Mouse (Mus musculus): ENCODE measurements at regions not wholly inside any gene's neighbourhood (a gene's known extent, or its start where the extent isn't known, plus 50 kb on each side); places are given as distances from the start of the nearest gene placed in this dataset.

- no peak overlapping the region for H3K4me3 ChIP-seq (ENCODE audit: low read depth, low read length)
- no peak for TF ChIP-seq CTCF (IDR thresholded peaks at IDR 0.05; ENCODE audit: low read depth)
- DNase-seq: no peak
- ATAC-seq (ENCODE audit: insufficient read depth): no peak
- no peaks in the 10 kb centered on the region for H3K27me3 ChIP-seq (ENCODE audit: insufficient read depth, low read length)
- no peak overlapping the region for H3K9ac ChIP-seq
- H3K36me3 ChIP-seq (ENCODE audit: insufficient read depth): no peaks in the 10 kb centered on the region
- no peak overlapping the region for H3K4me2 ChIP-seq
- H3K27ac ChIP-seq (ENCODE audit: low read depth): no peak overlapping the region
- H3K9me3 ChIP-seq (ENCODE audit: low read depth, low read length): no peaks in the 10 kb centered on the region
- H3K4me1 ChIP-seq (ENCODE audit: insufficient read depth): no peaks in the 10 kb centered on the region
- WGBS: 58% methylated on average over 3 of the region's 3 CpGs
Measured at GRCm38 (mm10) chr5:78993258-78993657, 1585.4 kb upstream of the Igfbp7 start.

- no peaks in the 10 kb centered on the region for H3K4me1 ChIP-seq (ENCODE audit: insufficient read depth)
- no peak for TF ChIP-seq CTCF (IDR thresholded peaks at IDR 0.05; ENCODE audit: low read depth)
- DNase-seq: no peak
- H3K27me3 ChIP-seq (ENCODE audit: insufficient read depth, low read length): no peaks in the 10 kb centered on the region
- no peak overlapping the region for H3K4me2 ChIP-seq
- no peaks in the 10 kb centered on the region for H3K9me3 ChIP-seq (ENCODE audit: low read depth, low read length)
- 96% methylated on average over 1 of the region's 1 CpGs for WGBS
- no peak overlapping the region for H3K4me3 ChIP-seq (ENCODE audit: low read depth, low read length)
- H3K27ac ChIP-seq (ENCODE audit: low read depth): no peak overlapping the region
- no peak for ATAC-seq (ENCODE audit: insufficient read depth)
- H3K9ac ChIP-seq: no peak overlapping the region
- no peaks in the 10 kb centered on the region for H3K36me3 ChIP-seq (ENCODE audit: insufficient read depth)
Measured at GRCm38 (mm10) chr5:78989714-78990113, 1581.9 kb upstream of the Igfbp7 start.

GRCm38 (mm10) chr5:78976480-78977041 is 1568.7 kb upstream of the Igfbp7 start:
- Histone ChIP-seq H3K9me3 (ENCODE audit: low read depth, low read length) (no peaks in the 10 kb centered on the region), H3K4me2 (no peak overlapping the region), H3K9ac (no peak overlapping the region), H3K4me1 (ENCODE audit: insufficient read depth) (no peaks in the 10 kb centered on the region), H3K27me3 (ENCODE audit: insufficient read depth, low read length) (no peaks in the 10 kb centered on the region), H3K27ac (ENCODE audit: low read depth) (no peak overlapping the region), H3K4me3 (ENCODE audit: low read depth, low read length) (no peak overlapping the region), H3K36me3 (ENCODE audit: insufficient read depth) (no peaks in the 10 kb centered on the region)
- no peak for ATAC-seq (ENCODE audit: insufficient read depth)
- WGBS: 85% methylated on average over 3 of the region's 3 CpGs
- DNase-seq: no peak
- no peak for TF ChIP-seq CTCF (IDR thresholded peaks at IDR 0.05; ENCODE audit: low read depth)

GRCm38 (mm10) chr5:78945702-78946101 is 1537.9 kb upstream of the Igfbp7 start:
- no peak for ATAC-seq (ENCODE audit: insufficient read depth)
- no peak for TF ChIP-seq CTCF (IDR thresholded peaks at IDR 0.05; ENCODE audit: low read depth)
- no peaks in the 10 kb centered on the region for H3K27me3 ChIP-seq (ENCODE audit: insufficient read depth, low read length)

GRCm38 (mm10) chr5:78921860-78922610 is 1514.2 kb upstream of the Igfbp7 start:
- H3K27ac ChIP-seq (ENCODE audit: low read depth): no peak overlapping the region
- WGBS: 35% methylated on average over 3 of the region's 3 CpGs
- DNase-seq (peak; percentile 53), ATAC-seq (ENCODE audit: insufficient read depth) (no peak)
- no peak overlapping the region for H3K4me3 ChIP-seq (ENCODE audit: low read depth, low read length)
- H3K36me3 ChIP-seq (ENCODE audit: insufficient read depth): no peaks in the 10 kb centered on the region
- no peaks in the 10 kb centered on the region for H3K27me3 ChIP-seq (ENCODE audit: insufficient read depth, low read length)
- H3K4me1 ChIP-seq (ENCODE audit: insufficient read depth): no peaks in the 10 kb centered on the region
- no peak for TF ChIP-seq CTCF (IDR thresholded peaks at IDR 0.05; ENCODE audit: low read depth)
- no peaks in the 10 kb centered on the region for H3K9me3 ChIP-seq (ENCODE audit: low read depth, low read length)
- H3K4me2 ChIP-seq: no peak overlapping the region
- no peak overlapping the region for H3K9ac ChIP-seq

More at GRCm38 (mm10) chr5:78945702-78946101, 1537.9 kb upstream of the Igfbp7 start:
- Histone ChIP-seq H3K27ac (ENCODE audit: low read depth) (no peak overlapping the region), H3K4me2 (no peak overlapping the region), H3K36me3 (ENCODE audit: insufficient read depth) (no peaks in the 10 kb centered on the region), H3K4me1 (ENCODE audit: insufficient read depth) (no peaks in the 10 kb centered on the region), H3K9me3 (ENCODE audit: low read depth, low read length) (no peaks in the 10 kb centered on the region), H3K9ac (no peak overlapping the region), H3K4me3 (ENCODE audit: low read depth, low read length) (no peak overlapping the region)
- no peak for DNase-seq

GRCm38 (mm10) chr5:78900128-78900527 is 1492.3 kb upstream of the Igfbp7 start:
- H3K4me1 ChIP-seq (ENCODE audit: insufficient read depth): no peaks in the 10 kb centered on the region
- WGBS: 45% methylated on average over 3 of the region's 3 CpGs
- H3K27me3 ChIP-seq (ENCODE audit: insufficient read depth, low read length): no peaks in the 10 kb centered on the region
- no peak overlapping the region for H3K4me2 ChIP-seq
- DNase-seq (peak; percentile 67), ATAC-seq (ENCODE audit: insufficient read depth) (peak; percentile 52; the same call in 1 of the 2 replicates)
- H3K27ac ChIP-seq (ENCODE audit: low read depth): no peak overlapping the region
- H3K9me3 ChIP-seq (ENCODE audit: low read depth, low read length): no peaks in the 10 kb centered on the region
- no peak overlapping the region for H3K4me3 ChIP-seq (ENCODE audit: low read depth, low read length)
- H3K9ac ChIP-seq: no peak overlapping the region
- no peaks in the 10 kb centered on the region for H3K36me3 ChIP-seq (ENCODE audit: insufficient read depth)
- TF ChIP-seq CTCF (IDR thresholded peaks at IDR 0.05; ENCODE audit: low read depth): no peak

- no peaks in the 10 kb centered on the region for H3K36me3 ChIP-seq (ENCODE audit: insufficient read depth)
- no peak overlapping the region for H3K4me3 ChIP-seq (ENCODE audit: low read depth, low read length)
- 80% methylated on average over 3 of the region's 3 CpGs for WGBS
- no peak overlapping the region for H3K4me2 ChIP-seq
- no peak for TF ChIP-seq CTCF (IDR thresholded peaks at IDR 0.05; ENCODE audit: low read depth)
- ATAC-seq (ENCODE audit: insufficient read depth) (no peak), DNase-seq (no peak)
- no peak overlapping the region for H3K9ac ChIP-seq
- no peaks in the 10 kb centered on the region for H3K4me1 ChIP-seq (ENCODE audit: insufficient read depth)
- H3K9me3 ChIP-seq (ENCODE audit: low read depth, low read length): no peaks in the 10 kb centered on the region
- no peaks in the 10 kb centered on the region for H3K27me3 ChIP-seq (ENCODE audit: insufficient read depth, low read length)
- H3K27ac ChIP-seq (ENCODE audit: low read depth): no peak overlapping the region
Measured at GRCm38 (mm10) chr5:78878775-78879174, 1470.9 kb upstream of the Igfbp7 start.

Data from lung, embryonic 14.5 days (tissue).